Mouse (Mus musculus): ENCODE results near the gene Scube1. TPM values are rescaled to one million over a fixed set of nuclear protein-coding genes. Genes with fewer than 3 reads are reported as not detected.

Gene Scube1
- polyA plus RNA-seq, 1 experiment from 2014 or later = 0.13 TPM

DNA sequence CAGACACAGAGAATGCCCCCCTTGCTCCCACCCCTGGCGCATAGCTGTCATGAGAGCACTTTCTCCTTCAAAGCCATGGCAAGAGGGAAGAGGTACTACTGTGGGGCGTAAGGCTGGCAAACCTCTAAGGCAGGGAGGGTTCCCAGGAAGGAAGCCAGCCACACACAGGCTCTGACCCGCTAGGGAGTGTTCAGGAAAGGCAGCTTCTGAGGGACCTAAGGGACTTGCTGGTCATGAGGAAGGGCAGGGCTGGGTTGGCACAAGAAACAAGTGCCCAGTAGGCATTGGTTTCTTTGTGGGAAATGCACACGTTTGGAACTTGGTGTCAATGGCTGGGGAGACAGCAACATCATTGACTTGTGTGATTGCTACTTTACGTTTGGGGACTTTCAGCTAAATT is 158.8 kb downstream of the Scube1 start:
- no peak for DNase-seq (ENCODE audit: low spot score)

DNA sequence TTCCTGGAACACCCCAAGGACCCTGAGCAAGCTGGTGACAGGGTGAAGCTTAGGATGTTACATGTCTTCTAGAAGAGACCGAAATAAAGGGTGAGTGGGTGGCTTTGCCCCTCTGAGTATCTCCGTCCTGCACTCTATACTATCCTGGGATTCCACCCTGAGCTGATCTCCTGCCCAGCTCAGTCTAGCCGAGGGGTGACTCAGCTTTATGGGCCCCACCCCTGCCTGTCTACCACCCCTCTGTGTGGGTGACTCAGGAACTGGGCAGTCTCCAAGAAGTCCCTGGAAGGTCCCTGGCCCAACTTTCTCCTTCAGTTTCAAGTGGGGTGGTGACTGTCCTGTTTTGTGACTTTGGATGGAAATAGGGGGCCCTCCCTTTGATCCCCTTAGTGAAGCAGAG is 159.4 kb downstream of the Scube1 start:
- DNase-seq (ENCODE audit: low spot score) = no peak

DNA sequence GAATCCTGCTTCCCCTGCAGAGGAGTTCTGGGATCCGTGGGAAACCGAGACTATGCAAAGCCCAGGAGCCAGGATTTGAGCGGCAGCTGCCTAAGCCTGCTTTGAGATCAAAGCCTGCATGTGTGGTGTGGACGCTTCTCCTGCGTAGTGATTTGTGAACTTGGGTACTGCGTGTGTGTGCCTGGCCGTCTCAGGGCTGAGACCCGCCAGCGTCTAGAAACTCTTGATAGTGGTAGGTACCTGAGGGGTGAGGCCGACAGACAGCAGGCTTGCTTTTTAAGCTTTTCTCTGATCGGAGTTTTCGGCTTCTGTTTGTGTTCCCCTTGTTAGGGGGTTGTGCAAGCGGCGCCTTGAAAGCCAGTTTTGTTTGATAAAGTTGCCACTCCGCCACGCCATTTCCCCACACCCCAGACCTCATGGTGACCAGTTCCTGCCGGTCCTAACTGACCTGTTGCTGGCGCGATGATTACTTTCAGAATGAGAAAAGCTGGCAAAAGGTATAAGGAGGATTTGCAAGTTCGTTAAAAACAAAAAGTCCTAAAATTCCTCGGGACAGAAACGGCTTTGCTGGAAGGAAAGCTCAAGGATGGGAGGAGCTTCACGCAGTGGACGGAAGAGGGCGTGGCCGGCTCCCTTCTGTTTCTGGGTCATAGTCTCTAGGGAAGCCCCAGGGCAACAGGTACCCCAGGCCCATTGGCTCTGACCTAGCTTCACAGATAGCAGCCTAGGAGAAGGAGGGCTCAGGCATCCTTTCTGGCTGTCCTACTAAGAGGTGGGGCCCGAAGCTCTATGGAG is 160.8 kb downstream of the Scube1 start:
- DNase-seq (ENCODE audit: low spot score) = peak; percentile 50

DNA sequence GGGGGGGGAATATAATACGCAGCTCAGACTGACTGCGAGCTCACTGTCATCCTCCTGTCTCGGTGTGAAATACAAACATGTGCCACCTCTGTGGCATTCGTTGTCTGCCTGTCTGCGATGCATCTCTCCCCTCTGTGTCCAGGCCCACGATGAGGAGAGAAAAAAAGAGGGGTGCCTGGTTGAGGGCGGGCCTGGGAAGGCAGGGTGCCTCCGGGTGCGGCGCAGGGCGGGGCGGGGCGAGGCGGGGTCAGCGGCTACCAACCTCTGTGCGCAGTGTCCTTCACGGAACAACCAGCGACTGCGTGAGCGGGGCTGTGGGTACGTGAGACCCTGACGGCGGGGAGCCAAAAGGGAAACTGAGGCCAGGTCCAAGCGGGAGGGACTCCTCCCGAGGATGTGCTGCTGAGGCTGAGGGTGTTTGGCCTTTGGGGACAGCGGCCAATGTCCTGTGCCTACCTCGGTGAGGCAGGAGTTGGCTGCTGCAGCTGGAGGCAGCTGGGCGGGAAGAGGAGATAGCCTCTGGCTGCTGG is 161.4 kb downstream of the Scube1 start, which contains the start of the genes Tspo and Mcat:
Tspo (plus strand) TSS at position 266 of the 530 bp plus-strand sequence.
Mcat (minus strand) TSS at position 461 of the 530 bp plus-strand sequence.
- peak; percentile 61 for DNase-seq (ENCODE audit: low spot score)

DNA sequence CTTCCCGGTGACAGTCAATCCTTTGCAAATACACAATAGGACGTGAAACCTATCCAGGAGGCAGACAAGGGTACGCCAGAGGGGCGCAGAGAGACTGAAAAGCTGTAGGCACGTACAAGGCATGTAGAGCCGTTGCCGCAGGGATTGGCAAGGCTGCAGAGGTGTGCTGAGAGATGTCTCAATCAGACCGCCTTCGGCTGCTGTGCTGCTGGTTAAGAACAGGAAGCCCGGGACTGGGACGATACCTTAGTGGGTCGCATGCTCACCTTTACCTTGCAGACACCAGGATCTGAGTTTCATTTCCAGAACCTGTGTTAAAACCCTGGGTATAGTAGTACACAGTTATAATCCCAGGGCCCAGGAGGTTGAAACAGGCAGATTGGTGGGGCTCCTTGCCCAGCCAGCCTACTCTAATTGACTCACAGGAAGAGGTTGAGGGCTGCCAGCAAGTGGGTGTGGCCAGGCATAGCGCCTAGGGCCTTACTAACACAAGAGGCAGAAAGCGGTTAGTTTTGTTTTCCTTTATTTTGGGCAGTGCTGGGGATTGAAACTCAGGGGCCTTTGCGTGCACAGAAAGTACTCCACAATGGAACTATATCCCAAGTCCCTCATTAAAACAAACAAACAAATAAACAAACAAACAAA is 162.1 kb downstream of the Scube1 start:
- DNase-seq (ENCODE audit: low spot score) = peak; percentile 83

DNA sequence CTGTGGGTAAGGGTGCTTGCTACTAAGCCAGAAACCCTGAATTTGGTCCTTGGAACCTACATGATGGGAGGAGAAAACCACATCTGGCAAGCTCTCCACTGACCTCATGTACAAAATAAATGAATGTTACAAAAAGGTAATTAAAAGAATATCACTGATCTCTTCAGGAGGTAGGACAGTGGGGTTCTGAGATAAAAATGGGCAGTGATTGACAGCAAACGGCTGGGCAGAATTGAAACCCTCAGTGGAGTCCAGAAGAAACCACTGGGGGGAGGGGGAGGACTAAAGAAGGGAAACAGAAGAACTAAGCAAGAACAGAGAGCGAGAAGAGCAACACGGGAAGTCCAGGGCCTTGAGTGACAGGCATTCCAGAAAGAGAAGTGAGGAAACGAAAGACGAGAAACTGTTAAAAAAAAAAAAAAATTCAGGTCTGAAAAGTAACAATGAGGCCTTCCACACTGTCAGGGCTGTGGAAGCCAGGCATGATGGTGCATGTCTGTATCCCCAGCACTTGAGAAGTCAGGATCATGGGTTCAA is 163.8 kb downstream of the Scube1 start:
- no peak for DNase-seq (ENCODE audit: low spot score)

DNA sequence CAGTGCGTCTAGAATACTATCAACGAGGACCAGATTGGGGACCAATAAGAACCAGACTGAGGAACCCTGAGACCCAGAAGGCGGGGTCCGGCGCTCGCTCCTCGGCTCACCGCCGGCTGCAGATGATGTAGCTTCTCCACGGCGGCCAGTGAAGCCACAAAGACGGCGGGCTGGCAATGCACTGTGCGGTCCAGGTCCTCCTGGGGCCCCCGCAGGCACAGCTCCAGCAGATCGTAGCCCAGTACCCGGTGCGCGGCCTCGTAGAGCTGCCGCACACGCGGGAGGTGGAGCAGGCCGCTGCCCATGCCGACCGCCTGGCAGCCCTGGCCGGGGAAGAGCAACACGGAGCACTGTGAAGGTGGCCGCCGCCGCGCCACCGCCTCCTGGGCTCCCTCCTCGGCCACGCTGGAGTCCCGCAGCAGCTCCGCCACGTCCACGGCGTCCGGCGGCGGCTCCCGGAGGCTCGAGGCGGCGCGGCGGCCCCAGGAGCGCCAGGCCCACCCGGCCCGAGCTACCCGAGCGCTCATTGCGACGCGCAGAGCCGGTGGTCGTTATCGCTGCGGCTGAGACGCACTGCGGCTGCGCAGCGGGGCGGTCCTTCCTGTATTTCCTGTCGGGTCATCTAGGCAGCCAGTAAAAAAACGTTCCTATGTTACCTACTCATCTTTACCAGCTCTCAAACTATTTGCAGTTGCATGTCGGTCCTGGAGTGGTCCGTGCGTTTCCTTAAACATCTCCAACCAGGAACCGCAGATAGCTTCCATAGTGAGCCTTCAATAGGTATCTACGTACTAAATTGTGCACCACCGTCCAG is 169.5 kb downstream of the Scube1 start:
- peak; percentile 93 for DNase-seq (ENCODE audit: low spot score)

Other genes with a start within 250 kb of the Scube1 start
- 8.9 and 11.8 TPM in 2 replicates for gene Ttll1, start 214.1 kb downstream of the Scube1 start, polyA plus RNA-seq (2015; fragmentation: Nextera tagmentation; extraction: Ambion mirVana)
- gene Bik, start 198.2 kb downstream of the Scube1 start, polyA plus RNA-seq (2015; fragmentation: Nextera tagmentation; extraction: Ambion mirVana) = 3.9 and 4.3 TPM in 2 replicates
- gene Tspo, start 161.4 kb downstream of the Scube1 start, polyA plus RNA-seq (2015; fragmentation: Nextera tagmentation; extraction: Ambion mirVana) = 295 and 320 TPM in 2 replicates
- gene Mcat, start 161.2 kb downstream of the Scube1 start, polyA plus RNA-seq (2015; fragmentation: Nextera tagmentation; extraction: Ambion mirVana) = 30.9 and 34.4 TPM in 2 replicates
- 39.1 and 39.2 TPM in 2 replicates for gene Ttll12, start 129.9 kb downstream of the Scube1 start, polyA plus RNA-seq (2015; fragmentation: Nextera tagmentation; extraction: Ambion mirVana)
- gene Mpped1, start 54.4 kb upstream of the Scube1 start, polyA plus RNA-seq (2015; fragmentation: Nextera tagmentation; extraction: Ambion mirVana) = 0.32 and 0.48 TPM in 2 replicates

Data from thymus, postnatal 0 days (tissue).